Mouse (Mus musculus): ENCODE data around the gene Kank4. TPM values are rescaled to one million over a fixed set of nuclear protein-coding genes. Genes with fewer than 3 reads are reported as not detected.

The Kank4 gene
- polyA plus RNA-seq, 1 experiment from 2014 or later, result 0.70 TPM

- Histone ChIP-seq H3K9me3 (no peaks in the 10 kb centered on the region), H3K27me3 (replicated peaks) (peaks cover 6% of the 10 kb centered on the region), H3K4me3 (no peak overlapping the region), H3K4me2 (no peak overlapping the region), H3K4me1 (peaks cover 23% of the 10 kb centered on the region), H3K9ac (no peak overlapping the region), H3K36me3 (peaks cover 2% of the 10 kb centered on the region; the same call in 1 of the 2 replicates), H3K27ac (replicated peaks) (no peak overlapping the region)
- 83% methylated on average over 5 of the region's 5 CpGs for WGBS
- ATAC-seq (ENCODE audit: extremely low read depth, insufficient number of reproducible peaks, low FRiP score, low TSS enrichment), result no peak
These were observed 43.6 kb downstream of the Kank4 start for GRCm38 (mm10) chr4:98773785-98774184.

DNA sequence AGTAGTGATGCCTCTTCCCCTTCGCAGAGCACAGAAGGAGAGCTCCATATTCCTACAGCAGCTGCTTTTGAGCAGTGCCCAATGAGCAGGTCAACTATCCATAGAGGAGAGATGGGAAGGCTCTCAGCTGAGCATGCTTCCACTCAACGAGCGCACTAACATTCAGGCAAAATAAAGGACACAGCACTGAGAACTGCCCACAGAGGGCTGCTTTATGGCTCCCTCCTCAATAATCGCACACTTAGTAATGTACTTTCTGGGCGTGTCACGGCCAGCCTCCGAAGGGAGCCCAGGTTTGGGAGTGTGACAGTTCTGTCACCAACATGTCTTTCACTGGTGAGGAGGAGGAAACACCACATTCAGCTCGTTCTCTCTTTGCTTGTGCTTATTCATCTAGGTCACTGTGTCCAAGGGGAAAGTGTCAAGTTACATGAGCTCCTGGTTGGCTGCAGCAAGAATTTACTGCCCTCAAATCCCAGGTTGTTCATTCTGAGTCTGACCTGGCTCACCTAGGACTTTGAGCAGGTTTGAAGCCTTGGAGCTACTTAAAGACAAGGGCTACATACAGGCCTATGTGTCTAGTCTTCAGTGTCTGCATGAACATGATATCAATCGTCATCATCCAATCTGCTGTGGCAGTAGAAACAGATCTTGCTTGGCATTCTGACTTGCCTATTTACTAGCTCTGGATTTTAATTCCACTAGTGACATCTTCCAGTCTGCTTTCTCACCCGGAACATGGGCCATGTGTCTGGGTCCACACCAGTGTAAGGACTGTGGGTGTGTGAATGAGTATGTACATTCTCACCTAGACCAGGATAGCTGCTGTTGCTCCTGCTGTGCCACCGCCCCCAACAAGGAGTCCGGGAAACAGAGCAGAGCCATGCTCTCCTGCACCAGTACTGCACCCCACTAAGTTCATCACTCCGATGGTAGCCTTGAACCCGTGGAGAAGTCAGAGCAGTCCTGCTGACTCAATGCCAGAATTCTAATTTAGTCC lies 49.9 kb downstream of the Kank4 start:
- Histone ChIP-seq H3K27ac (replicated peaks) (no peak overlapping the region), H3K9ac (no peak overlapping the region), H3K4me2 (no peak overlapping the region), H3K4me3 (no peak overlapping the region), H3K4me1 (peaks cover 9% of the 10 kb centered on the region), H3K9me3 (peaks cover 5% of the 10 kb centered on the region; the same call in 1 of the 2 replicates), H3K36me3 (peaks cover 17% of the 10 kb centered on the region), H3K27me3 (replicated peaks) (no peaks in the 10 kb centered on the region)
- WGBS, result 59% methylated on average over 14 of the region's 14 CpGs
- no peak for ATAC-seq (ENCODE audit: extremely low read depth, insufficient number of reproducible peaks, low FRiP score, low TSS enrichment)

- Histone ChIP-seq H3K27me3 (replicated peaks) (no peaks in the 10 kb centered on the region), H3K9ac (no peak overlapping the region), H3K36me3 (0 out of 2 replicates have a peak, but pooled peaks cover 6% of the 10 kb centered on the region), H3K4me3 (no peak overlapping the region), H3K27ac (replicated peaks) (no peak overlapping the region; the same call in 1 of the 2 replicates), H3K9me3 (no peaks in the 10 kb centered on the region), H3K4me2 (no peak overlapping the region), H3K4me1 (peaks cover 7% of the 10 kb centered on the region; the same call in 1 of the 2 replicates)
- 65% methylated on average over 3 of the region's 3 CpGs for WGBS
- no peak for ATAC-seq (ENCODE audit: extremely low read depth, insufficient number of reproducible peaks, low FRiP score, low TSS enrichment)
These were observed 58.3 kb downstream of the Kank4 start for GRCm38 (mm10) chr4:98758872-98759518.

DNA sequence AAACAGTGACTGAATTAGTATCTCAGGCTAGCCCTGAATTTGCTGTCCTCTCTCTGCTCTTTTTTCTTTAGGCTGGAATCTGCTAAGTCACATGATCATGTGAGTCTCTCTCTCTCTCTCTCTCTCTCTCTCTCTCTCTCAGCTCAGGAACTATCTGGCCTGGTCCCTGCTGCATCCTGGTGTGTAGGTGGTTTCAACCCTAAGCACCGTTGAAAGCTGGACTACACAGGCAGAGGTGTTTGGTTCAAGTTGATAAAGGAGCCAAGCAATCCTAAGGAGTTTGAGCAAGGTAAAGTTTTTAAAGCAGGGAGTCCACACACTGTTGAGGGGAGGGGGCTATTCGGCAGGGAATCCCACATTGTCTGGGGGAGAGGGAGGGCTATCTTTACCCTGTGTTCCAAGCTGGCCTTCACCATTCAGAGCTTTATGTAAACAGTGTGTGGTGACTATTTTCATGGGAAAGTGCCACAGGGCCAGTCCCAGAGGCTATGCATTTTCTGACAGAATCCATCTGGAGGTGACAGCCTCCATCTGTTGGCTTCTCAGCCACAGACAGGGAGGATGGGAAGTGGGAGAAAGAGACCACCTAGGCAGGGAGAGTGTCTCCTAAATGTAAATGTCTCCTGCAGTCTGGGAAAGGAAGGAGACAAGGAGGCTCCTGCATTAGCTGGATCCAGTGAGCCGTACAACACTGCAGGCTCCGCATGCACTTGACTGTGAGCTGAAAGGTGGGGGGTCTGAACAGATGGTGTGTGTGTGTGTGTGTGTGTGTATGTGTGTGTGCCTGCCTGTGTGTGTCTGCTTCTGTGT lies 59.1 kb downstream of the Kank4 start:
- no peak overlapping the region for H3K9ac ChIP-seq
- H3K4me3 ChIP-seq, result no peak overlapping the region
- H3K27me3 ChIP-seq (replicated peaks), result no peaks in the 10 kb centered on the region
- no peaks in the 10 kb centered on the region for H3K9me3 ChIP-seq
- no peak for ATAC-seq (ENCODE audit: extremely low read depth, insufficient number of reproducible peaks, low FRiP score, low TSS enrichment)
- WGBS, result 36% methylated on average over 4 of the region's 4 CpGs
- H3K4me2 ChIP-seq, result no peak overlapping the region
- 0 out of 2 replicates have a peak, but pooled peaks cover 6% of the 10 kb centered on the region for H3K36me3 ChIP-seq
- peaks cover 7% of the 10 kb centered on the region; the same call in 1 of the 2 replicates for H3K4me1 ChIP-seq
- H3K27ac ChIP-seq (replicated peaks), result peak overlapping the region; percentile 48; the same call in 1 of the 2 replicates

- 62% methylated on average over 11 of the region's 11 CpGs for WGBS
- ATAC-seq (ENCODE audit: extremely low read depth, insufficient number of reproducible peaks, low FRiP score, low TSS enrichment), result no peak
- Histone ChIP-seq H3K9ac (no peak overlapping the region), H3K27me3 (replicated peaks) (no peaks in the 10 kb centered on the region), H3K9me3 (no peaks in the 10 kb centered on the region), H3K27ac (replicated peaks) (no peak overlapping the region), H3K4me2 (no peak overlapping the region), H3K36me3 (0 out of 2 replicates have a peak, but pooled peaks cover 3% of the 10 kb centered on the region), H3K4me3 (no peak overlapping the region), H3K4me1 (peaks cover 7% of the 10 kb centered on the region; the same call in 1 of the 2 replicates)
These were observed 61.2 kb downstream of the Kank4 start for GRCm38 (mm10) chr4:98756141-98756540.

DNA sequence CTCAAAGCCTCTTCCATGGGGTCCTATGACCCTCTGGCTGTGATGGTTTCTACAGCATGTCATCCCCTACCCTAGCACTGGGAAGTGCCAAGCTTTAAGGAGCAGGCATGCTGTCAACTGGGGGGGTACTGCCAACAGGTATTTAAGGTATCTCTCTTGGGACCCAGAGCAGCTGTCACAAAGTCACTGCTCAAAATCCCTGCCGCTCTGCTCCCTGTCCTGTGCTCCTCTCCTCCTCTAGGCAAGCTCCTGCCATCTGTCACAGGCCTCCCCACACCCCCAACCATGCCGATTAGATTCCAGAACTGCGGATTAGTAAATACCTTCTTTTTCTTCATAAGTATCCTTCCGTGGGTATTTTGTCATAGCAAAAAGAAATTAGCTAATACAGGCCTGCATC lies 62.9 kb downstream of the Kank4 start:
- Histone ChIP-seq H3K4me1 (peaks cover 7% of the 10 kb centered on the region; the same call in 1 of the 2 replicates), H3K4me3 (no peak overlapping the region), H3K27ac (replicated peaks) (no peak overlapping the region), H3K27me3 (replicated peaks) (no peaks in the 10 kb centered on the region), H3K4me2 (no peak overlapping the region), H3K9me3 (no peaks in the 10 kb centered on the region), H3K36me3 (no peaks in the 10 kb centered on the region), H3K9ac (no peak overlapping the region)
- 74% methylated on average over 4 of the region's 4 CpGs for WGBS
- ATAC-seq (ENCODE audit: extremely low read depth, insufficient number of reproducible peaks, low FRiP score, low TSS enrichment), result no peak

- 0 out of 2 replicates have a peak overlapping the region, but pooled peaks have one; percentile 8 for H3K27ac ChIP-seq (replicated peaks)
- H3K4me1 ChIP-seq, result peaks cover 9% of the 10 kb centered on the region; the same call in 1 of the 2 replicates
- no peaks in the 10 kb centered on the region for H3K27me3 ChIP-seq (replicated peaks)
- no peaks in the 10 kb centered on the region for H3K36me3 ChIP-seq
- no peak overlapping the region for H3K4me2 ChIP-seq
- peak overlapping the region; percentile 5; the same call in 1 of the 2 replicates for H3K9ac ChIP-seq
- no peaks in the 10 kb centered on the region for H3K9me3 ChIP-seq
- H3K4me3 ChIP-seq, result no peak overlapping the region
- ATAC-seq (ENCODE audit: extremely low read depth, insufficient number of reproducible peaks, low FRiP score, low TSS enrichment), result no peak
- 14% methylated on average over 7 of the region's 7 CpGs for WGBS
These were observed 73.5 kb downstream of the Kank4 start for GRCm38 (mm10) chr4:98743906-98744210.

GRCm38 (mm10) chr4:98743209-98743905 lies 74.0 kb downstream of the Kank4 start:
- Histone ChIP-seq H3K4me1 (peaks cover 9% of the 10 kb centered on the region; the same call in 1 of the 2 replicates), H3K27ac (replicated peaks) (0 out of 2 replicates have a peak overlapping the region, but pooled peaks have one; percentile 8)

GRCm38 (mm10) chr4:98739753-98740152 lies 77.6 kb downstream of the Kank4 start:
- Histone ChIP-seq H3K4me3 (no peak overlapping the region), H3K4me1 (peaks cover 9% of the 10 kb centered on the region; the same call in 1 of the 2 replicates), H3K9ac (no peak overlapping the region), H3K27ac (replicated peaks) (no peak overlapping the region), H3K27me3 (replicated peaks) (no peaks in the 10 kb centered on the region), H3K9me3 (no peaks in the 10 kb centered on the region), H3K4me2 (no peak overlapping the region), H3K36me3 (no peaks in the 10 kb centered on the region)
- ATAC-seq (ENCODE audit: extremely low read depth, insufficient number of reproducible peaks, low FRiP score, low TSS enrichment), result no peak
- WGBS, result 43% methylated on average over 2 of the region's 2 CpGs

More at GRCm38 (mm10) chr4:98743209-98743905, 74.0 kb downstream of the Kank4 start:
- Histone ChIP-seq H3K9me3 (no peaks in the 10 kb centered on the region), H3K4me3 (no peak overlapping the region), H3K4me2 (no peak overlapping the region), H3K9ac (peak overlapping the region; percentile 5; the same call in 1 of the 2 replicates), H3K27me3 (replicated peaks) (no peaks in the 10 kb centered on the region), H3K36me3 (no peaks in the 10 kb centered on the region)
- WGBS, result 58% methylated on average over 3 of the region's 3 CpGs
- no peak for ATAC-seq (ENCODE audit: extremely low read depth, insufficient number of reproducible peaks, low FRiP score, low TSS enrichment)

DNA sequence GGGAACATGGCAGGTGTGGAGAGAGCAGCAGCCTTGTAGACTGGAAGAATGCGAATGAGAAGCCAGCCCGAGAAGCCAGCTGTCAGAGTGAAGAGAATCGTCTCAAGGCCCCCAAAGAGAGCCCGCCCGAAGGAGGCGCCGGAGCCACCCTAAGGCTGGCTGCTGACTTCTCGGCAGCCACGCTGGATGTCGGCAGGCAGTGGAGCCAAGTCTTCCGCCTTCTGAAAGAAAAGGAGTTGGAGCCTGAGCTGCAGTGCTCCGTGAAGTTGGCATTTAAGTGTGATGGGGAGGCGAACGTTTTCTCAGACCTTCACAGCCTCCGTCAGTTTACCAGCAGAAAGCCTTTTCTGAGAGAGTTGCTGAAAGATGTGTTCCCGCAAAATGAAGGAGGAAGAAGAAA lies 83.7 kb downstream of the Kank4 start:
- Histone ChIP-seq H3K4me1 (0 out of 2 replicates have a peak, but pooled peaks cover 3% of the 10 kb centered on the region), H3K9me3 (no peaks in the 10 kb centered on the region), H3K27ac (replicated peaks) (no peak overlapping the region), H3K4me2 (no peak overlapping the region), H3K4me3 (no peak overlapping the region), H3K36me3 (no peaks in the 10 kb centered on the region), H3K9ac (no peak overlapping the region), H3K27me3 (replicated peaks) (peaks cover 4% of the 10 kb centered on the region)
- no peak for ATAC-seq (ENCODE audit: extremely low read depth, insufficient number of reproducible peaks, low FRiP score, low TSS enrichment)
- WGBS, result 88% methylated on average over 16 of the region's 16 CpGs
